Mouse (Mus musculus): ENCODE data around the gene Gm49361. TPM values are rescaled to one million over a fixed set of nuclear protein-coding genes. Genes with fewer than 3 reads are reported as not detected.

The Gm49361 gene
- polyA plus RNA-seq, 1 experiment from 2014 or later: not detected

DNA sequence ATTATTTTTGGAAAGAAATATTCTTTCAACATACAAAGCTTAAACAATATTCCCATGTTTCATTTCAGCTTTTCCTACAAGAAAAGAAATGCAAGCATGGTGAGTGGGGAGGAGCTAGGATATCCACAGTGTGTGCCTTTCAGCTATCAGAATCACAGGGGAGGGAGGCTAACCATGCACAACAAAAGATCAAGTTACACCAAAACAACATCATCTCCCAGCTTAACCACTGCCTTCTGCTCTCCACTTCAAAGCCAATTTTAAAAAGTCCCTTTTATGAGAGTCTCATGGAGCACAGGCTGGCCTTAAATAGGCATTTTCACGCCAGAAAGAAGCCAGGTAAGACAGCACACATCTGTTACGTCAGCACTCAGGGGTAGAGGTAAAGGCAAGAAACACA lies 134.9 kb downstream of the Gm49361 start:
- Histone ChIP-seq H3K9ac (no peak overlapping the region), H3K36me3 (peaks cover 50% of the 10 kb centered on the region), H3K9me3 (replicated peaks) (no peaks in the 10 kb centered on the region), H3K4me2 (no peak overlapping the region), H3K27me3 (replicated peaks) (no peaks in the 10 kb centered on the region), H3K4me3 (no peak overlapping the region), H3K27ac (no peak overlapping the region), H3K4me1 (0 out of 2 replicates have a peak, but pooled peaks cover 3% of the 10 kb centered on the region)
- 78% methylated on average over 2 of the region's 2 CpGs for WGBS (ENCODE audit: insufficient replicate concordance)
- no peak for ATAC-seq

DNA sequence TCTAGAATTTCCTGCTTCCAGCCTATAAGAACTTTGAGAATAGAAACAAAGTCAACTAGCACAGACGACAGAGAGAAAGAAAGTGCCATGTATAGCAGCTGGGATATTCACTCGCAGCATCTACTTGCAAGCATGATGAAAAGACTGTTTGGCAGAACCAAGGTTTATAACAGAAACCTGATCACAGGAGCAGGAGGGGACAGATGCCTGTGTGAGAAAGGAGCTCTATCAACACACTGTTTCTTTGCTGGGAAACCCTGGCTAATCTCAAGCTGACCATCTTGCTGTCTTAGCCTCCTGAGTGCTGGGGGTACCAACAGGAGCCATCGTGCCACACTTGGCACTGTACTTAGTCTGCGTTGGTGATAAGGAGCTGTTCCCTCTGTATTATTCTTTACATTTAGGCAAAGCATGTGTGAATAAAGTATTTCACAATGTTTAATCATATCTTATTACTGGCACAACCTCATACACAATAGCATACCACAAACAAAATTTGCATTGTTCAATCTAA lies 136.0 kb downstream of the Gm49361 start:
- H3K4me2 ChIP-seq: no peak overlapping the region
- H3K9ac ChIP-seq: no peak overlapping the region
- no peaks in the 10 kb centered on the region for H3K9me3 ChIP-seq (replicated peaks)
- no peak overlapping the region for H3K4me3 ChIP-seq
- H3K36me3 ChIP-seq: peaks cover 46% of the 10 kb centered on the region
- H3K27me3 ChIP-seq (replicated peaks): no peaks in the 10 kb centered on the region
- no peak overlapping the region for H3K27ac ChIP-seq
- 79% methylated on average over 4 of the region's 4 CpGs for WGBS (ENCODE audit: insufficient replicate concordance)
- no peak for ATAC-seq
- 0 out of 2 replicates have a peak, but pooled peaks cover 3% of the 10 kb centered on the region for H3K4me1 ChIP-seq

DNA sequence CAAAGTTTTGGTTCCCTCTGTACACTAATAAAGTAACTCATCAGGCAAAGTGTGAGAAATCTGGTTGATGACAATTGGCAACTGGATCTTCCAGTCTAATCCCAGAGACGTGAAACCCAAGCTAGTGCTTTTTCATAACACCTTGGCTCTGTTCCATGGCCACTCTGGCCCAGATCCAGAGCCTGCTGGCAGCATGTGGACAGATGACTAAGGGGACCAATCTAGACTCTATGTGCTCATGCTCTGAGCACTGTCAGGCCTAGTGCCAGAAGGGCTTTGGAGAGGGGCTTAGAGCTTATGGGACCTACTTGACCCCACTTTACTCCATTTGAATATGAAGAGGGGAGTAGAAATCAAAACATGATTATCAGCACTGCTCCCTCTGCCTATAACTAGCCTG lies 138.4 kb downstream of the Gm49361 start:
- H3K9ac ChIP-seq: no peak overlapping the region
- H3K4me2 ChIP-seq: no peak overlapping the region
- 0 out of 2 replicates have a peak, but pooled peaks cover 3% of the 10 kb centered on the region for H3K4me1 ChIP-seq
- H3K36me3 ChIP-seq: peaks cover 55% of the 10 kb centered on the region
- no peak overlapping the region for H3K27ac ChIP-seq
- H3K27me3 ChIP-seq (replicated peaks): no peaks in the 10 kb centered on the region
- no peak for ATAC-seq
- 74% methylated on average over 1 of the region's 1 CpGs for WGBS (ENCODE audit: insufficient replicate concordance)
- no peaks in the 10 kb centered on the region for H3K9me3 ChIP-seq (replicated peaks)
- no peak overlapping the region for H3K4me3 ChIP-seq

DNA sequence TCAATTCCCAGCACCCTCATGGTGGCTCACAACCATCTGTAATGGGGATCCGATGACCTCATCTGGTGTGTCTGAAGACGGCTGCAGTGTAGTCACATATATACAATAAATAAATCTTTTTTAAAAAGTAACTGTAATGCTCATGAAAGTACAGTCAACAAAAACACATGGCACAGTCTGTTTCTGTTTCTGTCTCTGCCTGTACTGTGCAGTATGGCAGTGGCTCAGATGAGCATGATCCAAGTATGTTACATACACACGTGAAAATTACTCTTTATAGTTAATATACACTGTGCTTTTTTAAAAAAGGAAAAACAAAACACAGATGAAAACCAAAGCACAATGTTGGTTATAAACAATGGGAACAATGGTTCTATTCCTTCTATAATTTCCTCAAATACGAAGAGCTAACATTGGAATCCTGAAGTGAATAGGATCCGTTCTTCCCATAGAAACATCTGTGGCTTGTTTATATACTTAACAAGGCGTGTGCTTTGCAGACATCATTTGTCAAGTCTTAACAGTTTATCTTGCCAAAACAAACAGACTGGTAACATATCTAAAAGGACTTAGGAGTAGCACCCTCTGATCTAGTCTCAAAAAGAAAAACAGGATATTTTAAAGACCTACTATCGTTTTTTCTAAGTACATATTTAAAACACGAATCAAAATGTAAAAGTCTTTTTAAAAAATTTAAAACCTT lies 139.1 kb downstream of the Gm49361 start:
- Histone ChIP-seq H3K36me3 (peaks cover 62% of the 10 kb centered on the region), H3K27ac (no peak overlapping the region), H3K9ac (no peak overlapping the region), H3K4me3 (no peak overlapping the region), H3K4me2 (no peak overlapping the region), H3K4me1 (0 out of 2 replicates have a peak, but pooled peaks cover 3% of the 10 kb centered on the region), H3K9me3 (replicated peaks) (no peaks in the 10 kb centered on the region), H3K27me3 (replicated peaks) (no peaks in the 10 kb centered on the region)
- ATAC-seq: no peak
- 77% methylated on average over 8 of the region's 8 CpGs for WGBS (ENCODE audit: insufficient replicate concordance)

DNA sequence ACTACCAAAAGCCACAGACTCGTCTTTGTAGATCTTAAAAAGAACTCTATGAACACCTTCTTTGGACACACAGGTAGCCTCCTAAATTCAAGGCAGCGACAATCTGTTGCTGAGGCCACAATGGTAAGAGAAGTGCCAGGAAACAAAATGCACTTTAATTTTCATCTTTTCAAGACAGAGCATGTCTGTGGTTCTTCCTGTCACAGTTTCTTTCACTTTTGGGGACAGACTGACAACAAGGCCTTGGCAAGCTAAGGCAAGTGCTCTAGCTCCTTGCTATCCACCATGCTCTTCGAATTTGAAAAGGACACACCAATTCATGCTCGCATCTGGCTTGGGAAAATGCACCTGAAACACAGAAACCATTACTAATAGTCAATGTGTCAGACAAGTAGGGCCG lies 152.6 kb downstream of the Gm49361 start:
- 87% methylated on average over 5 of the region's 5 CpGs for WGBS (ENCODE audit: insufficient replicate concordance)
- Histone ChIP-seq H3K9ac (no peak overlapping the region), H3K27ac (no peak overlapping the region), H3K36me3 (peaks cover 90% of the 10 kb centered on the region), H3K4me1 (no peaks in the 10 kb centered on the region), H3K4me3 (no peak overlapping the region), H3K27me3 (replicated peaks) (no peaks in the 10 kb centered on the region), H3K9me3 (replicated peaks) (no peaks in the 10 kb centered on the region), H3K4me2 (no peak overlapping the region)
- ATAC-seq: no peak

Other genes with a start within 250 kb of the Gm49361 start
- gene Il17d, start 221.3 kb downstream of the Gm49361 start, polyA plus RNA-seq (2016; fragmentation: Nextera tagmentation; extraction: Ambion mirVana): 0.68 and 1.4 TPM in 2 replicates
- gene Eef1akmt1, start 174.5 kb downstream of the Gm49361 start, polyA plus RNA-seq (2016; fragmentation: Nextera tagmentation; extraction: Ambion mirVana): 53.6 and 54.5 TPM in 2 replicates
- gene Xpo4, start 80.7 kb downstream of the Gm49361 start, polyA plus RNA-seq (2016; fragmentation: Nextera tagmentation; extraction: Ambion mirVana): 28.9 and 29.3 TPM in 2 replicates
- gene Lats2, start 12.3 kb upstream of the Gm49361 start, polyA plus RNA-seq (2016; fragmentation: Nextera tagmentation; extraction: Ambion mirVana): 6.6 and 7.3 TPM in 2 replicates
- gene Sap18, start 52.1 kb upstream of the Gm49361 start, polyA plus RNA-seq (2016; fragmentation: Nextera tagmentation; extraction: Ambion mirVana): 14.5 and 16.1 TPM in 2 replicates
- 28.6 and 30.1 TPM in 2 replicates for gene Ska3, start 80.1 kb upstream of the Gm49361 start, polyA plus RNA-seq (2016; fragmentation: Nextera tagmentation; extraction: Ambion mirVana)
- gene Mrpl57, start 80.1 kb upstream of the Gm49361 start, polyA plus RNA-seq (2016; fragmentation: Nextera tagmentation; extraction: Ambion mirVana): 193 and 200 TPM in 2 replicates
- gene Zdhhc20, start 144.2 kb upstream of the Gm49361 start, polyA plus RNA-seq (2016; fragmentation: Nextera tagmentation; extraction: Ambion mirVana): 17.5 and 18.4 TPM in 2 replicates

Data from liver, embryonic 12.5 days (tissue).